Mouse (Mus musculus) erythroblast, embryonic 14.5 days (primary cell): ENCODE results near the gene AC192777.2.
"Not testable (repeated sequence)": the region's sequence is repeated elsewhere in the genome, so short reads cannot be mapped to it uniquely, and the experiment has no call there.

ENCODE experiments used
- GATA1 ChIP-seq: IDR thresholded peaks from 2 replicates; pipeline ENCODE4 v1.6.1; 2012; ENCODE audit warnings: low read length, inconsistent platforms, mixed read lengths
- TAL1 ChIP-seq: IDR thresholded peaks from 3 replicates; pipeline ENCODE4 v1.6.1; 2012; ENCODE audit warnings: low read length, inconsistent platforms, mixed read lengths

DNA sequence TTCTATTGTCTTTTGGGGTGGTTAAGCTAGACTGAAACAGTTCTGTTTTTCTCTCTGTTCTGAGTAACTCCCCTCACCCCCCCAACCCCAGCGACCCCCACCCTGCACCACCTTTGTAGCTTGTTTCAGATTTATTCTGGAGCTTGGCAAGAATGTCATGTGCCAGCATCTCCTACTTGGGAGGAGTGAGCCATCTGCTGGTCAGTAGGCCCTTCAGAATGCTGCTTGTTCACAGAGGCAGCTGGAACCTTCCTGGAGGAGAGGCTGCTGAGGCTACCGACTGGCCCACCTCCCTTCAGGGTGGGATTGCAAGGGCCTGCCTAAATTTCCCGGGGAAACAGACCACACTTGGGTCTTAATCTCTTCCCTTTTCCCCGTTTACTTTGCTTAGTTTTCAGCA is 21.6 kb downstream of the AC192777.2 start:
- TF ChIP-seq GATA1, TAL1: not testable (repeated sequence)
